Mouse (Mus musculus): ENCODE measurements around the gene Rilpl1. TPM values are rescaled to one million over a fixed set of nuclear protein-coding genes. Genes with fewer than 3 reads are reported as not detected.
"Not testable (repeated sequence)": the region's sequence is repeated elsewhere in the genome, so short reads cannot be mapped to it uniquely, and the experiment has no call there.

Rilpl1 gene
- polyA plus RNA-seq, 1 experiment = 6.2 TPM

DNA sequence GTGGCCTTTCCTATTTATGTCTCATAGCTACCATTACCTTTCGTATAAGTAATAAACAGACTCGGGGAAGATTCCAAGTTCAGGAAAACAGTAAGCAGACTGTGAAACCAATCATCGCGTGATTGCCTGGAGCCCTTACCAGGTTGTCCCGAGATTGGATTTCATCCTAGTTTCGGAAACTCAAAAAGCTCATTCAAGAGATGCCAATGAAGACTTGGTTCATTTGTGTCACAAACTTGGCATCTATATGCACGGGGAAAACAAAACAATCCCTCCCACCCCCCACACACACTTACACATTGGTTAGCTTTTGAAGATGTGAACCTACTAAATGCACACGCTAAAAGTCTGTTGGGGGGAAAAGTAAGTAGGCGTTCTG lies 20.9 kb upstream of the Rilpl1 start:
- 6% methylated on average over 9 of the region's 9 CpGs for WGBS
- TF ChIP-seq CTCF (IDR thresholded peaks at IDR 0.05; ENCODE audit: control insufficient read depth, insufficient read depth, low read length) (no peak), POLR2A (IDR thresholded peaks at IDR 0.05; ENCODE audit: borderline replicate concordance, control insufficient read depth, low read depth, low read length) (no peak)
- H3K4me3 ChIP-seq (replicated peaks; ENCODE audit: control insufficient read depth, low read depth, low read length) = peak overlapping the region; percentile 41
- no peak overlapping the region for H3K27ac ChIP-seq (ENCODE audit: control insufficient read depth, insufficient read depth, low read depth, low read length, poor library complexity)
- no peaks in the 10 kb centered on the region; the same call in 1 of the 2 replicates for H3K4me1 ChIP-seq (ENCODE audit: control insufficient read depth, insufficient read depth, low read length)

GRCm38 (mm10) chr5:124551349-124552093 lies 20.3 kb upstream of the Rilpl1 start:
- H3K27ac ChIP-seq (ENCODE audit: control insufficient read depth, insufficient read depth, low read depth, low read length, poor library complexity); H3K4me1 ChIP-seq (ENCODE audit: control insufficient read depth, insufficient read depth, low read length): not testable (repeated sequence)
- 40% methylated on average over 5 of the region's 5 CpGs for WGBS
- H3K4me3 ChIP-seq (replicated peaks; ENCODE audit: control insufficient read depth, low read depth, low read length) = peak overlapping the region; percentile 12

- not testable (repeated sequence) for H3K4me3 ChIP-seq (replicated peaks; ENCODE audit: control insufficient read depth, low read depth, low read length); H3K4me1 ChIP-seq (ENCODE audit: control insufficient read depth, insufficient read depth, low read length); H3K27ac ChIP-seq (ENCODE audit: control insufficient read depth, insufficient read depth, low read depth, low read length, poor library complexity)
- 75% methylated on average over 4 of the region's 4 CpGs for WGBS
Measured at GRCm38 (mm10) chr5:124550737-124551136, 19.5 kb upstream of the Rilpl1 start.

DNA sequence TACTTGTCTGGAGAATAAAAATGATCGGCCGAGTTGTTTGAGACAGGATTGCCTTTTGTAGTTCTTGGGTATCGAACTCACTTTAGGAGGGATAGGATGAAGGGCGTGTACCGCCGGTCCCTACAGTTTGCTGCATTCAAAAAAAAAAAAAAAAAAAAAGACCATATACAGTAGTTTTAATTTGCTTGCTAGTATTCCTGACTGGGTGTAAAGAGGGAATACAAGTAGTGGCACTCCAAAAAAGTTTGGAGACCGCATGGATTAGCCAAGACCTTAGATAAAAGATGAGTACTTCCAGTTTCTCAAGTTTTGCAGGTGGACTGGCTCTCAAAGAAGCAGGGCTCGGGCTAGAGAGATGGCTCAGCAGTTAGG lies 10.4 kb upstream of the Rilpl1 start:
- Histone ChIP-seq H3K4me3 (replicated peaks; ENCODE audit: control insufficient read depth, low read depth, low read length) (peak overlapping the region; percentile 66), H3K27ac (ENCODE audit: control insufficient read depth, insufficient read depth, low read depth, low read length, poor library complexity) (peak overlapping the region; percentile 99), H3K4me1 (ENCODE audit: control insufficient read depth, insufficient read depth, low read length) (no peaks in the 10 kb centered on the region; the same call in 1 of the 2 replicates)
- 8% methylated on average over 8 of the region's 8 CpGs for WGBS
- TF ChIP-seq POLR2A (IDR thresholded peaks at IDR 0.05; ENCODE audit: borderline replicate concordance, control insufficient read depth, low read depth, low read length) (no peak), CTCF (IDR thresholded peaks at IDR 0.05; ENCODE audit: control insufficient read depth, insufficient read depth, low read length) (no peak)

- Histone ChIP-seq H3K27ac (ENCODE audit: control insufficient read depth, insufficient read depth, low read depth, low read length, poor library complexity) (peak overlapping the region; percentile 99), H3K4me3 (replicated peaks; ENCODE audit: control insufficient read depth, low read depth, low read length) (peak overlapping the region; percentile 66), H3K4me1 (ENCODE audit: control insufficient read depth, insufficient read depth, low read length) (no peaks in the 10 kb centered on the region; the same call in 1 of the 2 replicates)
- no peak for TF ChIP-seq CTCF (IDR thresholded peaks at IDR 0.05; ENCODE audit: control insufficient read depth, insufficient read depth, low read length)
- no peak; the same call in 1 of the 2 replicates for TF ChIP-seq POLR2A (IDR thresholded peaks at IDR 0.05; ENCODE audit: borderline replicate concordance, control insufficient read depth, low read depth, low read length)
- under 1% methylated on average over 76 of the region's 89 CpGs for WGBS
Measured at GRCm38 (mm10) chr5:124540905-124541601, 9.9 kb upstream of the Rilpl1 start.

GRCm38 (mm10) chr5:124540383-124540786 lies 9.2 kb upstream of the Rilpl1 start, which contains the start of gene Tmed2:
Gene Tmed2, plus strand, starts transcription at chr5:124540695.
- peak; percentile 21; the same call in 1 of the 2 replicates for TF ChIP-seq CTCF (IDR thresholded peaks at IDR 0.05; ENCODE audit: control insufficient read depth, insufficient read depth, low read length)
- TF ChIP-seq POLR2A (IDR thresholded peaks at IDR 0.05; ENCODE audit: borderline replicate concordance, control insufficient read depth, low read depth, low read length) = no peak
- Histone ChIP-seq H3K4me3 (replicated peaks; ENCODE audit: control insufficient read depth, low read depth, low read length) (peak within 1 kb of the TSS; percentile 66), H3K27ac (ENCODE audit: control insufficient read depth, insufficient read depth, low read depth, low read length, poor library complexity) (peak within 1 kb of the TSS; percentile 99), H3K4me1 (ENCODE audit: control insufficient read depth, insufficient read depth, low read length) (no peaks in the 10 kb centered on the region; the same call in 1 of the 2 replicates)
- under 1% methylated on average over 34 of the region's 35 CpGs for WGBS

GRCm38 (mm10) chr5:124539905-124540304 lies 8.7 kb upstream of the Rilpl1 start:
- Histone ChIP-seq H3K27ac (ENCODE audit: control insufficient read depth, insufficient read depth, low read depth, low read length, poor library complexity) (no peak overlapping the region), H3K4me1 (ENCODE audit: control insufficient read depth, insufficient read depth, low read length) (no peaks in the 10 kb centered on the region; the same call in 1 of the 2 replicates), H3K4me3 (replicated peaks; ENCODE audit: control insufficient read depth, low read depth, low read length) (no peak overlapping the region)
- 70% methylated on average over 4 of the region's 4 CpGs for WGBS
- no peak for TF ChIP-seq CTCF (IDR thresholded peaks at IDR 0.05; ENCODE audit: control insufficient read depth, insufficient read depth, low read length)
- no peak for TF ChIP-seq POLR2A (IDR thresholded peaks at IDR 0.05; ENCODE audit: borderline replicate concordance, control insufficient read depth, low read depth, low read length)

GRCm38 (mm10) chr5:124538813-124539792 lies 7.9 kb upstream of the Rilpl1 start:
- Histone ChIP-seq H3K4me3 (replicated peaks; ENCODE audit: control insufficient read depth, low read depth, low read length) (no peak overlapping the region), H3K4me1 (ENCODE audit: control insufficient read depth, insufficient read depth, low read length) (no peaks in the 10 kb centered on the region; the same call in 1 of the 2 replicates), H3K27ac (ENCODE audit: control insufficient read depth, insufficient read depth, low read depth, low read length, poor library complexity) (no peak overlapping the region)
- TF ChIP-seq CTCF (IDR thresholded peaks at IDR 0.05; ENCODE audit: control insufficient read depth, insufficient read depth, low read length) (peak; percentile 48), POLR2A (IDR thresholded peaks at IDR 0.05; ENCODE audit: borderline replicate concordance, control insufficient read depth, low read depth, low read length) (no peak)
- 71% methylated on average over 16 of the region's 16 CpGs for WGBS
